Mouse (Mus musculus): ENCODE results near the gene Akap7.
"Not testable (repeated sequence)": the region's sequence is repeated elsewhere in the genome, so short reads cannot be mapped to it uniquely, and the experiment has no call there.

The Akap7 gene

GRCm38 (mm10) chr10:25192180-25193073 is 115.2 kb downstream of the Akap7 start:
- DNase-seq (ENCODE audit: low spot score) = peak; percentile 4

- no peak for DNase-seq (ENCODE audit: low spot score)
These were observed 116.5 kb downstream of the Akap7 start for GRCm38 (mm10) chr10:25191166-25191565.

DNA sequence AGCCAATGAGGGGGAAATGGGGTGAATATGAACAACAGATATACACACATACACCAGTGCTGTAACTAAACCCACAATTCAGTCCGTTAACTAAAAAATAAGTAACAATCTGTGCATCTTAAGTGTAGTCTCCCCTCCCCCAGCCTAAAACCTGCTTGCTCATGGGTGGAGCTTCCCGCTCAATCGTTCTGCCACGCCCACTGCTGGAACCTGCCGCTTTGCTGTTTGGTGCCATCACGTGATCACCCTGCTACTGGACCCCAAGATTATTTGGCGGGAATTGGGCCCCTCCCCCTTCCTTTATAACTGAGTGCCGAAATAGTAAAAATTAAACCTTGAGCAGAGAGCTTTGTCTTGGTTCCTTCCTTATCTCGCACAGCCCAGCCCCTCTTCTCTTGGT is 121.4 kb downstream of the Akap7 start:
- DNase-seq (ENCODE audit: low spot score) = not testable (repeated sequence)

GRCm38 (mm10) chr10:25185691-25186090 is 122.0 kb downstream of the Akap7 start:
- no peak for DNase-seq (ENCODE audit: low spot score)

GRCm38 (mm10) chr10:25184819-25185603 is 122.7 kb downstream of the Akap7 start:
- DNase-seq (ENCODE audit: low spot score) = no peak

DNA sequence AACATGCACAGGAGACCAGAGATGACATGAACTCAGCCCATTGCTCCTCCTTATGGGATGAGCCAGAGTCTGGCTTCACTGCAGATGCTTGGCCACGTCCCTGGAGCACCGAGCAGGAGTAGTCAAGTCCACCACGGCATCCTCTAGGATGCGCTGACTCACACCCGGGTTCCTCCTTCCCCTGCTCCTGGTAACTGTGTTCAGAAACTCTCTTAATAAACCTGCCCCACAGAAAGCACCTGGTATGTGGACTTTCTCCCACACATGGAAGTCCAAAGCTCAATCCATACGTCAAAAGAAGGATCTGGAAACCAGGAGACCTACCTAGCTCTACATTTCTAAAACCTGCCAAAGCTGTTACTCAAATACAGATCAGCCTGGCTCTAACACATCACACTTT is 124.4 kb downstream of the Akap7 start:
- DNase-seq (ENCODE audit: low spot score) = no peak

DNA sequence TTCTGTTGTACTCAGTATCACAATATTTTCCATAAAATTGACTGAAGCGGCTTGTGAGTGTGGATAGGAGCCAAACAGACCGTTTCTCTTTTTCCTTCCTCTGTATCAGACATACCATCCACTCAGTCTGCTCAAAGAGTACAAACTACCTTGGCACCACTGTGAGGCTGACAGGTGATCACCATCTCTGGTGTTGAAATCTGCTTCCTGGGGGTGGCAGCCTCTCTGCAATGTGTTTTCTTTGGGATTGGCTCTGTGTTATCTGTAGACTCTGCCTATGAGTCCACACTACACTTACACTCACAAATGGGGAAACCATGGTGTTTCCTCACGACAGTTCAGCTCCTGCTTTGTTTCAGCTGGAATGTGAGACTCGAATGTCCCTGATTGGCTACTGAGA is 128.6 kb downstream of the Akap7 start:
- DNase-seq (ENCODE audit: low spot score) = no peak

- DNase-seq (ENCODE audit: low spot score) = no peak
These were observed 130.4 kb downstream of the Akap7 start for GRCm38 (mm10) chr10:25177270-25177669.

- no peak for DNase-seq (ENCODE audit: low spot score)
These were observed 132.8 kb downstream of the Akap7 start for GRCm38 (mm10) chr10:25174872-25175271.

GRCm38 (mm10) chr10:25167365-25168194 is 140.1 kb downstream of the Akap7 start:
- DNase-seq (ENCODE audit: low spot score) = no peak

DNA sequence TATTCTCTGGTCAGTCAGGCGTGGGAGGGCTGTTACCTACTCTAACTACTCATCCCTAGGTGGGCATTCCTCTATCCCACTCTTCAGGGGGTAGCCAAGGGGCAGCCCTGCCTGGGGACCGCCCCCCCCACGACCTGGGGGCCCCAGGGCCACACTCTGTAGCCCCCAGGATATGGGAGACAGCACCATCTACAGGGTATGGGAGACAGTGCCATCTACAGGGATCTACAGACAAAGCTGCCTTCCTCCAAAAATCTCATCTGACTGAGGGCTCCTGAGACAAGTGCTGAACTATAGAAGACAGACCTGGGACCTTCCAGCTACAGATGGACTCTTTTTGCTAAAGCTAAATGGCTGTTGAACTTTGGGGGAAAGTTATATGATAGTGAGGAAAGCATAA is 144.2 kb downstream of the Akap7 start:
- not testable (repeated sequence) for DNase-seq (ENCODE audit: low spot score)

DNA sequence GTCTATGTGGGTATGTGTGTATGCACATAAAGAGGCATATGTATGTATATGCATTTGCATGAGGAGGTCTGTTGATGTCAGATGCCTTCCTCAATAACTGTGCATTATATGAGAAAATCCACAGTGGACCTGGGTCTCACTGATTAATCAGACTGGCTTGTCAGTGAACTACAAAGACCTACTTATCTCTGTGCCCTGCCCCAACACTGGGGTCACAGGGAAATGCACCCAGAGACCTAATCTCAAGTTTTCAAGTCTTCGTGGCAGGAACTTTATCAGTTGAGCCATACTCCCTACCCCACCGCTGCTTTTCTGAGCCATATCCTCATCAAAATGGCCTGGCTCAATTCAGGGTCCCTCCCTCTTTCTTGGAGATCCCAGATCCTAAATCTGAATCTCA is 146.0 kb downstream of the Akap7 start:
- no peak for DNase-seq (ENCODE audit: low spot score)

DNA sequence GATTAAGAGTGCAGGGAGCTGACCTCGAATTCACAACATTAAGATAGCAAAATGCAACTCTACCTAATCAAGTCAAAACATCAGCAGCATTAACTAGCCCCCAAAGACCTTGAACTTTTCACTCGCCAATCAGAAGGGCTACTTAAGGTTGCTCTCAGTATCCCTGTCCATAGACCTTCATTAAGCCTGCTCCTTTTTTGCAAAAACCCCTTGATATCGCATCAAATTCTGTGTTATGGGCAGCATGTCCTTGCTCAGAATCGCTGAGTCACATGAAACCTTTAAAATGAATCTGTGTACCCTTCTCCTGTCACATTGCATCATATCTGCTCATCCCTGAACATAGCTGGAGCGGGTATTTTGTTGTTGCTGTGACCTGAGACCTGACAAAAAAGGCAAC is 149.0 kb downstream of the Akap7 start:
- DNase-seq (ENCODE audit: low spot score) = no peak

GRCm38 (mm10) chr10:25157339-25157738 is 150.3 kb downstream of the Akap7 start:
- no peak for DNase-seq (ENCODE audit: low spot score)

GRCm38 (mm10) chr10:25154225-25154624 is 153.4 kb downstream of the Akap7 start:
- DNase-seq (ENCODE audit: low spot score) = no peak

DNA sequence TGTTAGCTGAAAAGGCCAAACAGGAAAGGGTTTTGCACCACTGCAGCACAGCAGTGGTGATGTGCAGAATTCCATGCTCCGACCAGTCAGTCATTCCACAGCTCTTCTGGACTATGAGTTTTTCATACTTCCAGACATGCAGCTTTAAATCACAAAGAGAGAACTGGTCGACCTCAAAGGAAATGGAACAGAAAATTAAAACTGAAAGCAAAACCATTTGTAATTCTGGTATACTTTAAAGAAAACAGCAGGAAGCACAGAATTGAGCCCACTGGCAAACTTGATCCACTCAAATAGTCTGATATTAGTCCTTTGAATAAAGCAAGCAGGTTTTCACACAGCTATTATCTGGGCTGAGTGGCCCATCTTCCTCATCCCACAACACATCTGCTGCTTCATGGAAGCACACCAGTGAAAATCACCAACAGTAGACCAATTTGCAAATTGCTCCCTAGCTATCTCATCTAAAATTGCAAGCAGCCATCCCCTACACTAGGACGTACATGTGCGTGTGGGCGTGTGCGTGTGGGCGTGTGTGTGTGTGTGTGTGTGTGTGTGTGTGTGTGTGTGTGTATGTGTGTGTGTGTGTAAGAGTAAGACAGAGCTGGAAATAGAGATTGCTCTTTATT is 156.4 kb downstream of the Akap7 start:
- DNase-seq (ENCODE audit: low spot score) = no peak

DNA sequence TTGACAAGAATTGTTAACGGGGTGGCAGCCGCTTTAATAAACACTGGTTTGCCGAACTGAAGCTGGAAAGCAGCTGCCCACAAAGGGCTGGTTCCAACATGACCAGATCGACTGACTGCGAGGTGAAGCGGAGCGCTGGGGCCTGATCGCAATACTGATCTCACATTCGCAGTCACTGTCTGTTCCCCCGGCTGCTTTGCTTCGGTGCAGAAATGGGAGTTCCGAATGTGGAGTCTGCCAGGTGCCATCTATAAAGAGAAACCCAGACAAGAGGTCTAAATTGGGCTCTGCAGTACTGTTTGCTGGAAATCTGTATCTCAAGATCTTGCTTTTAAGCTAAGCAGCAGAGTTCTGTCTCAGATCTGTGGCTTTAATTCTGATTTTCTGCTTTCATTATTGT is 161.8 kb downstream of the Akap7 start:
- no peak for DNase-seq (ENCODE audit: low spot score)

DNA sequence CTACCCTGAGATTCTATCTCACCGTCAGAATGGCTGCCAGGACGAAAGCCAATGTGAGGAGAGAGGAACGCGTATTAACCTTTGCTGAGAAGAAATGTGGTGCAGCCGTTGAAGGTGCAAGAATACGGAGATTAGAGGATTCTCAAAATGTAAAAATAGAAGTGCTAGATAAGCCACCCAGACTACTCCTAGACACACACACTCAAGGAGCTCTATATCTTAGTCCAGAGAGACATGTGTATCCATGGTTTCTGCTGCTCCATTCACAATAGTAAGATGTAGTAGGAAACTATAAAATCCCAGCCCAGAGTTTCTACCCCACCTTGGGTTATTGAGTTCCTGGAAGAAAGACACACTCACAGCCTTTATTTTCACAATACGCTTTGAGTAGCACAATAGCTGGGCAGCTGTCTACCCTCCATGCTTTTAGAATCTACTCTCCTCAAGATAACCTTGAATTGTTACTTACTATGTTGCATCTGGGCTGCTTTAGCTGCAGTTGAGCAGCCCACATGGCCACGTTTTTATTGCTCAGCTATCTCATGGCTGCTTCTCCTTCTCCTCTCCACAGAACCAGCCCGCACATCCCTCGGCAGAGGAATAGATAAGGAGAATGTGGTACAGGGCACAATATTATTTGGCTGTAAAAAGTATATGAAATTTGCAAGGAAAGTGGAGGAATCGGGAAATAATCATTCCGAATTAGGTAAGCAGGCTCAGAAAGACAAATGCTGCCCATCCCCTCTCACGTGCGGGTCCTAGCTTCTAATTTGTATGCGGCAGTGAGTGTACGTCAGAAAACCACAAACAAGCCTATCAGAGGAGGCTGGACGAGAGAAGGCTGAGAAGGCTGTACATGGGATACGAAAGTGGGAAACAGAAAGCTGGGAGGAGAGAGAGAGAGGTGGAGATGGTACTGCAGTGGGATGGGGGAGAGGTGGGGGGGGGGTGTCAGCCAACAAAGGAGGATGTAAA is 162.6 kb downstream of the Akap7 start:
- DNase-seq (ENCODE audit: low spot score) = no peak

GRCm38 (mm10) chr10:25141781-25142180 is 165.9 kb downstream of the Akap7 start:
- peak; percentile 57 for DNase-seq (ENCODE audit: low spot score)

DNA sequence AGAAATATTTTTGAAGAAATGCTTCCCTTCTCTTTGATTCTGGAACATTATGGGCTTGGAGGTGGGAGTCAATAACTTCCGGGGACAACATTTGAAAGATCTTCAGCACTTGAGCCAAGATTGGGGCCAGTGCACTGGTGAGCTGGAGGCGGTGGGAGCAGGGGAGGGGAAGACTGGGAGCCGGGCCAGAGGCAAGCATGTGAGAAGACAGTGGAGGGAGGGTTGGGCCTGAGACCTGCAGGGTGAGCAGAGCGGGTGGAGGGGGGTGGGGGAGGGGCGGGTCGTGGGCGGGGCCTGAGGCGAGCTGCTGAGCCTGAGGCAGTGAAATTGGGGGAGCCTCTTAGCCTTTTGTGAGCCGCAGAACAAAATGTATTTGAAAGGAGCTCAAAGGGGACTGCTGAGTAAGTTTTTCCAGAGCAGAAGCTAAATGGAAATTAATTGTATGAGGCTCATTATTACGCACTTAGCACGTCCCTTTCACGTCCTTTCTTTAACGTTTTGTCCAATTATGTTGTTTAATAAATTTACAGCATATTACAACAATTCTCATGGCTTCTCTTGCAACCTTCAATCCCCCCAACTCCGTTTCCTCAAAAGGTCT is 167.4 kb downstream of the Akap7 start:
- DNase-seq (ENCODE audit: low spot score) = no peak

All from adipocyte (in vitro differentiated cells).